8 mouse cellular contexts compared by ENCODE assay signal in genomic region chr8:85071514-85072281, GRCm38 (mm10). TPM values are rescaled to one million over a fixed set of nuclear protein-coding genes. Genes with fewer than 3 reads are reported as not detected.
DNase-seq lines count a peak whose midpoint lies in the region; ATAC-seq and TF ChIP-seq lines count a peak whose summit lies in the region.

Gene Dhps, plus strand, starts transcription at chr8:85071757.

- peak within 1 kb of the TSS; percentile 91 for H3K4me3 ChIP-seq in forebrain, embryonic 11.5 days (ENCODE audit: low read depth, low read length)
- peak within 1 kb of the TSS; percentile 95 for H3K4me3 ChIP-seq in heart, embryonic 16.5 days (ENCODE audit: low read length)
- peak within 1 kb of the TSS; percentile 96 for H3K4me3 ChIP-seq in liver, embryonic 16.5 days (ENCODE audit: low read depth, low read length)
- peak within 1 kb of the TSS; percentile 82 for H3K4me3 ChIP-seq in neural tube, embryonic 13.5 days
- H3K4me3 ChIP-seq in testis, adult 2 months (ENCODE audit: control insufficient read depth, low read depth, low read length): peak within 1 kb of the TSS; percentile 91

- H3K27ac ChIP-seq in forebrain, embryonic 11.5 days (ENCODE audit: low read depth, low read length): peak within 1 kb of the TSS; percentile 92
- peak within 1 kb of the TSS; percentile 98 for H3K27ac ChIP-seq in heart, embryonic 16.5 days (ENCODE audit: low read length)
- peak within 1 kb of the TSS; percentile 92 for H3K27ac ChIP-seq in liver, embryonic 16.5 days (ENCODE audit: low read length)
- H3K27ac ChIP-seq in neural tube, embryonic 13.5 days (replicated peaks): peak within 1 kb of the TSS; percentile 93
- peak within 1 kb of the TSS; percentile 91 for H3K27ac ChIP-seq in testis, adult 2 months (ENCODE audit: control insufficient read depth, insufficient read depth, low read depth, low read length)

- H3K4me1 ChIP-seq in forebrain, embryonic 11.5 days (replicated peaks; ENCODE audit: control insufficient read depth, insufficient read depth, low read length): peaks cover 6% of the 10 kb centered on the region; the same call in 1 of the 2 replicates
- H3K4me1 ChIP-seq in heart, embryonic 16.5 days (ENCODE audit: control insufficient read depth, insufficient read depth, low read length): peaks cover 9% of the 10 kb centered on the region
- peaks cover 41% of the 10 kb centered on the region for H3K4me1 ChIP-seq in liver, embryonic 16.5 days (ENCODE audit: control insufficient read depth, low read depth, low read length)
- H3K4me1 ChIP-seq in neural tube, embryonic 13.5 days (replicated peaks): peaks cover 24% of the 10 kb centered on the region
- H3K4me1 ChIP-seq in testis, adult 2 months (ENCODE audit: control insufficient read depth, insufficient read depth, low read length): peaks cover 9% of the 10 kb centered on the region

- H3K36me3 ChIP-seq in forebrain, embryonic 11.5 days (ENCODE audit: control insufficient read depth, insufficient read depth, low read length): peaks cover 2% of the 10 kb centered on the region; the same call in 1 of the 2 replicates
- H3K36me3 ChIP-seq in heart, embryonic 16.5 days (ENCODE audit: control insufficient read depth, insufficient read depth): peaks cover 26% of the 10 kb centered on the region
- H3K36me3 ChIP-seq in liver, embryonic 16.5 days (ENCODE audit: control insufficient read depth, insufficient read depth): peaks cover 18% of the 10 kb centered on the region
- H3K36me3 ChIP-seq in neural tube, embryonic 13.5 days: peaks cover 54% of the 10 kb centered on the region
- peaks cover 1% of the 10 kb centered on the region; the same call in 1 of the 2 replicates for H3K36me3 ChIP-seq in testis, adult 2 months (ENCODE audit: control insufficient read depth, insufficient read depth, low read length)

- under 1% methylated on average over 68 of the region's 68 CpGs for WGBS in forebrain, embryonic 11.5 days
- under 1% methylated on average over 68 of the region's 68 CpGs for WGBS in heart, embryonic 16.5 days
- WGBS in liver, embryonic 16.5 days (ENCODE audit: insufficient replicate concordance): under 1% methylated on average over 68 of the region's 68 CpGs
- WGBS in neural tube, embryonic 13.5 days: 0% methylated on average over 68 of the region's 68 CpGs

- no peaks in the 10 kb centered on the region for H3K9me3 ChIP-seq in forebrain, embryonic 11.5 days (ENCODE audit: control insufficient read depth, low read length)
- H3K9me3 ChIP-seq in heart, embryonic 16.5 days (replicated peaks; ENCODE audit: control insufficient read depth, low read length): no peaks in the 10 kb centered on the region
- no peaks in the 10 kb centered on the region for H3K9me3 ChIP-seq in liver, embryonic 16.5 days (replicated peaks; ENCODE audit: control insufficient read depth, low read length)
- no peaks in the 10 kb centered on the region for H3K9me3 ChIP-seq in neural tube, embryonic 13.5 days

- H3K4me2 ChIP-seq in forebrain, embryonic 11.5 days (ENCODE audit: low read depth, low read length, severe bottlenecking): peak within 1 kb of the TSS; percentile 66
- H3K4me2 ChIP-seq in heart, embryonic 16.5 days (ENCODE audit: low read depth, low read length): peak within 1 kb of the TSS; percentile 87
- H3K4me2 ChIP-seq in liver, embryonic 16.5 days (ENCODE audit: low read depth, low read length): peak within 1 kb of the TSS; percentile 89
- H3K4me2 ChIP-seq in neural tube, embryonic 13.5 days: peak within 1 kb of the TSS; percentile 59

- peak within 1 kb of the TSS; percentile 79 for H3K9ac ChIP-seq in forebrain, embryonic 11.5 days (ENCODE audit: low read length)
- peak within 1 kb of the TSS; percentile 96 for H3K9ac ChIP-seq in heart, embryonic 16.5 days (ENCODE audit: low read length)
- H3K9ac ChIP-seq in liver, embryonic 16.5 days (ENCODE audit: low read depth, low read length): peak within 1 kb of the TSS; percentile 90
- H3K9ac ChIP-seq in neural tube, embryonic 13.5 days: peak within 1 kb of the TSS; percentile 83

- TF ChIP-seq CTCF in testis, adult 2 months (IDR thresholded peaks at IDR 0.05; ENCODE audit: control insufficient read depth, insufficient read depth, insufficient replicate concordance, low read depth, low read length): no peak

- DNase-seq in CD8-positive naive resting alpha-beta T cell, adult 2 months (ENCODE audit: low read depth in 2 of 2, low spot score in 2 of 2): peak; percentile 80 to 87
- DNase-seq in c-Kit-positive CD71-negative TER-119-negative erythroid progenitor cells, embryonic 14.5 days (ENCODE audit: low read depth): peak; percentile 80
- peak; percentile 94 for DNase-seq in forebrain, embryonic 11.5 days (ENCODE audit: low spot score)
- DNase-seq in kidney, postnatal 4 days: peak; percentile 92 to 95

- peak; percentile 70 for TF ChIP-seq POLR2A in testis, adult 2 months (IDR thresholded peaks at IDR 0.05; ENCODE audit: control insufficient read depth, low read depth, low read length)

- ATAC-seq in forebrain, embryonic 11.5 days (replicated peaks; ENCODE audit: low FRiP score): peak; percentile 90
- peak; percentile 92 for ATAC-seq in heart, embryonic 16.5 days (replicated peaks; ENCODE audit: extremely low read depth, insufficient read depth, low FRiP score)
- peak; percentile 83 for ATAC-seq in liver, embryonic 16.5 days (ENCODE audit: low read depth)
- peak; percentile 90 for ATAC-seq in neural tube, embryonic 13.5 days (ENCODE audit: low read depth)

- H3K27me3 ChIP-seq in forebrain, embryonic 11.5 days (ENCODE audit: control insufficient read depth, insufficient read depth, low read length): no peaks in the 10 kb centered on the region
- no peaks in the 10 kb centered on the region for H3K27me3 ChIP-seq in heart, embryonic 16.5 days (ENCODE audit: control insufficient read depth, insufficient read depth, low read length)
- no peaks in the 10 kb centered on the region for H3K27me3 ChIP-seq in liver, embryonic 16.5 days (ENCODE audit: control insufficient read depth, insufficient read depth, low read depth, low read length)
- H3K27me3 ChIP-seq in neural tube, embryonic 13.5 days: no peaks in the 10 kb centered on the region
- H3K27me3 ChIP-seq in testis, adult 2 months (ENCODE audit: control insufficient read depth, insufficient read depth, low read length): no peaks in the 10 kb centered on the region

RNA-seq across cellular contexts. Expression of gene Dhps, which starts in this region (rescaled TPM):
- 63.5 and 68.5 TPM in 2 replicates for polyA plus RNA-seq in forebrain, embryonic 11.5 days (2014; fragmentation: Nextera tagmentation; extraction: Ambion mirVana)
- 48.5 and 51.5 TPM in 2 replicates for polyA plus RNA-seq in heart, embryonic 16.5 days (2015; fragmentation: Nextera tagmentation; extraction: Ambion mirVana)
- polyA plus RNA-seq in liver, embryonic 16.5 days (2015; fragmentation: Nextera tagmentation; extraction: Ambion mirVana): 23.5 and 25.7 TPM in 2 replicates
- polyA plus RNA-seq in neural tube, embryonic 13.5 days (2015; fragmentation: Nextera tagmentation; extraction: Ambion mirVana): 86.9 and 109 TPM in 2 replicates
- polyA plus RNA-seq in testis, adult 2 months (2012; rRNA removed): 20.0 and 22.2 TPM in 2 replicates

Comparison
In these comparisons a context has a peak if more than half of its experiments do, and no peak if none do; other contexts are left out.
1. Peak in every context shown above with its lines: DNase-seq, ATAC-seq, H3K4me3 ChIP-seq and H3K27ac ChIP-seq.